Mouse (Mus musculus) stomach, embryonic 14.5 days (tissue): ENCODE measurements around the gene Erc1. TPM values are rescaled to one million over a fixed set of nuclear protein-coding genes. Genes with fewer than 3 reads are reported as not detected.
A peak's percentile ranks its signal among the peaks of the same experiment; 100 is the strongest.

Source experiments
- ATAC-seq: fragments of 200-750 bp; cut with Nextera tagmentation; 2 replicates; pipeline ENCODE4 v1.8.0; 2017; ENCODE audit warnings: low read depth, moderate TSS enrichment; ENCODE audit not compliant: insufficient number of reproducible peaks, insufficient read depth, low FRiP score
- H3K27ac ChIP-seq: fragments of 300-500 bp; sonication (generic); 2 replicates; pipeline ENCODE4 v1.5.1; 2014; ENCODE audit warnings: mild to moderate bottlenecking, low read length, moderate library complexity, mixed read lengths
- H3K27me3 ChIP-seq: fragments of 300-500 bp; sonication (generic); 2 replicates; pipeline ENCODE4 v1.6.1; 2014; ENCODE audit warnings: low read length, control low read depth, mixed read lengths; ENCODE audit not compliant: control insufficient read depth, insufficient read depth
- H3K36me3 ChIP-seq: fragments of 300-500 bp; sonication (generic); 2 replicates; pipeline ENCODE4 v1.6.1; 2014; ENCODE audit warnings: mild to moderate bottlenecking, control low read depth, low read length, moderate library complexity, mixed read lengths; ENCODE audit not compliant: control insufficient read depth, insufficient read depth
- H3K4me1 ChIP-seq: fragments of 300-500 bp; sonication (generic); 2 replicates; pipeline ENCODE4 v1.6.1; 2014; ENCODE audit warnings: low read length, control low read depth, mixed read lengths; ENCODE audit not compliant: control insufficient read depth, insufficient read depth
- H3K4me2 ChIP-seq: fragments of 300-500 bp; sonication (generic); replicated peaks from 2 replicates; pipeline ENCODE4 v1.6.1; 2014; ENCODE audit warnings: low read depth, low read length, control low read depth
- H3K4me3 ChIP-seq: fragments of 300-500 bp; sonication (generic); 2 replicates; pipeline ENCODE4 v1.5.1; 2014; ENCODE audit warnings: low read depth, low read length, control low read depth
- H3K9ac ChIP-seq: fragments of 300-500 bp; sonication (generic); replicated peaks from 2 replicates; pipeline ENCODE4 v1.6.1; 2014; ENCODE audit warnings: low read depth, mild to moderate bottlenecking, control low read depth, low read length, moderate library complexity, mixed read lengths
- H3K9me3 ChIP-seq: fragments of 300-500 bp; sonication (generic); 2 replicates; pipeline ENCODE4 v1.6.1; 2016; ENCODE audit warnings: low read depth, low read length, control low read depth; ENCODE audit not compliant: control insufficient read depth
- WGBS: fragments of 180-500 bp; shearing (Covaris S2); extraction: QIAGEN DNeasy Blood & Tissue Kit; methylation state at CpG from one replicate; pipeline ENCODE4 v1.1.7; 2014; 5-methylcytosine and 5-hydroxymethylcytosine counted together
- polyA plus RNA-seq: library from polyadenylated mRNA; unstranded; fragments of >200 nt; fragmentation: Nextera tagmentation; extraction: Ambion mirVana; gene quantifications from 2 replicates; pipeline ENCODE4 v1.2.1, GENCODE M21; 2014

Gene Erc1
- polyA plus RNA-seq, 1 experiment from 2014 or later: 27.5 TPM

DNA sequence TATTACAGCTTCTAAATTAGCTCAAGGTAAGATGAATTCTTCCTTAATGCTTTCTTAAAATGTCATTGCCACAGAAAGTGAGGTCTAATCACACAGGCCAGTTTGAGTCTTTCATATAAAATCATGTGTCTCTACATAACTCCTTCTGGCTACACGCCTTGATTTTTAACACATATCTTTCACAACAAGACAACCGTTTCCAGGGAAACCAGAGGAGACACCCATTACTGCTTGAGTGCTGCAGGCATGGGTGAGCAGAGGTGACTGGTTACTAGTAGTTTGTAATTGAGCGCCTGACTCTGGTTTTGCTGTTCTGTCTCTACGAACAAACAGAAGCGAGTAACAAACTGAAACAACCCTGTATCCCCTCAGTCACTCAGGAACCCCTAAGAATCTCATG, 51.7 kb downstream of the Erc1 start:
- no peak for ATAC-seq
- Histone ChIP-seq H3K36me3 (0 out of 2 replicates have a peak, but pooled peaks cover 7% of the 10 kb centered on the region), H3K9ac (no peak overlapping the region), H3K4me3 (no peak overlapping the region), H3K27me3 (no peaks in the 10 kb centered on the region), H3K4me1 (no peaks in the 10 kb centered on the region), H3K9me3 (no peaks in the 10 kb centered on the region), H3K4me2 (no peak overlapping the region), H3K27ac (no peak overlapping the region)
- WGBS: 94% methylated on average over 5 of the region's 5 CpGs

- Histone ChIP-seq H3K36me3 (0 out of 2 replicates have a peak, but pooled peaks cover 7% of the 10 kb centered on the region), H3K4me3 (no peak overlapping the region), H3K9me3 (no peaks in the 10 kb centered on the region), H3K4me2 (no peak overlapping the region), H3K27me3 (no peaks in the 10 kb centered on the region), H3K27ac (no peak overlapping the region), H3K4me1 (no peaks in the 10 kb centered on the region), H3K9ac (no peak overlapping the region)
- 36% methylated on average over 2 of the region's 2 CpGs for WGBS
- ATAC-seq: 0 out of 2 replicates have a peak, but pooled peaks have one; percentile 18
These were observed 55.4 kb downstream of the Erc1 start for GRCm38 (mm10) chr6:119792562-119792961.

- ATAC-seq: no peak
- Histone ChIP-seq H3K4me2 (no peak overlapping the region), H3K27ac (no peak overlapping the region), H3K27me3 (no peaks in the 10 kb centered on the region), H3K4me3 (no peak overlapping the region), H3K9me3 (no peaks in the 10 kb centered on the region), H3K4me1 (no peaks in the 10 kb centered on the region), H3K9ac (no peak overlapping the region), H3K36me3 (no peaks in the 10 kb centered on the region; the same call in 1 of the 2 replicates)
- WGBS: 94% methylated on average over 2 of the region's 2 CpGs
These were observed 65.6 kb downstream of the Erc1 start for GRCm38 (mm10) chr6:119782416-119782815.

- WGBS: 67% methylated on average over 3 of the region's 3 CpGs
- H3K27ac ChIP-seq: no peak overlapping the region
- ATAC-seq: no peak
These were observed 66.9 kb downstream of the Erc1 start for GRCm38 (mm10) chr6:119781109-119781508.

GRCm38 (mm10) chr6:119768778-119769177, 79.2 kb downstream of the Erc1 start:
- WGBS: 70% methylated on average over 1 of the region's 1 CpGs

More at GRCm38 (mm10) chr6:119781109-119781508, 66.9 kb downstream of the Erc1 start:
- H3K27me3 ChIP-seq: no peaks in the 10 kb centered on the region
- no peaks in the 10 kb centered on the region; the same call in 1 of the 2 replicates for H3K36me3 ChIP-seq
- no peaks in the 10 kb centered on the region for H3K9me3 ChIP-seq
- no peak overlapping the region for H3K9ac ChIP-seq
- no peaks in the 10 kb centered on the region for H3K4me1 ChIP-seq
- H3K4me2 ChIP-seq: no peak overlapping the region
- H3K4me3 ChIP-seq: no peak overlapping the region

GRCm38 (mm10) chr6:119764355-119764754, 83.6 kb downstream of the Erc1 start:
- H3K36me3 ChIP-seq: no peaks in the 10 kb centered on the region; the same call in none of the 2 replicates
- no peaks in the 10 kb centered on the region for H3K27me3 ChIP-seq
- ATAC-seq: no peak
- H3K9ac ChIP-seq: no peak overlapping the region
- H3K4me1 ChIP-seq: no peaks in the 10 kb centered on the region
- no peak overlapping the region for H3K4me3 ChIP-seq
- no peaks in the 10 kb centered on the region for H3K9me3 ChIP-seq
- WGBS: 92% methylated on average over 3 of the region's 3 CpGs
- H3K4me2 ChIP-seq: no peak overlapping the region
- H3K27ac ChIP-seq: no peak overlapping the region

More at GRCm38 (mm10) chr6:119768778-119769177, 79.2 kb downstream of the Erc1 start:
- H3K36me3 ChIP-seq: no peaks in the 10 kb centered on the region; the same call in 1 of the 2 replicates
- H3K9me3 ChIP-seq: no peaks in the 10 kb centered on the region
- H3K27me3 ChIP-seq: no peaks in the 10 kb centered on the region
- no peak overlapping the region for H3K4me3 ChIP-seq
- ATAC-seq: no peak
- H3K9ac ChIP-seq: no peak overlapping the region
- no peaks in the 10 kb centered on the region for H3K4me1 ChIP-seq
- H3K27ac ChIP-seq: no peak overlapping the region
- H3K4me2 ChIP-seq: no peak overlapping the region

- Histone ChIP-seq H3K9me3 (no peaks in the 10 kb centered on the region), H3K36me3 (no peaks in the 10 kb centered on the region; the same call in none of the 2 replicates), H3K27me3 (no peaks in the 10 kb centered on the region), H3K9ac (no peak overlapping the region), H3K4me2 (no peak overlapping the region), H3K4me3 (no peak overlapping the region), H3K4me1 (no peaks in the 10 kb centered on the region), H3K27ac (no peak overlapping the region)
- no peak for ATAC-seq
- WGBS: 77% methylated on average over 3 of the region's 3 CpGs
These were observed 88.1 kb downstream of the Erc1 start for GRCm38 (mm10) chr6:119759866-119760265.

DNA sequence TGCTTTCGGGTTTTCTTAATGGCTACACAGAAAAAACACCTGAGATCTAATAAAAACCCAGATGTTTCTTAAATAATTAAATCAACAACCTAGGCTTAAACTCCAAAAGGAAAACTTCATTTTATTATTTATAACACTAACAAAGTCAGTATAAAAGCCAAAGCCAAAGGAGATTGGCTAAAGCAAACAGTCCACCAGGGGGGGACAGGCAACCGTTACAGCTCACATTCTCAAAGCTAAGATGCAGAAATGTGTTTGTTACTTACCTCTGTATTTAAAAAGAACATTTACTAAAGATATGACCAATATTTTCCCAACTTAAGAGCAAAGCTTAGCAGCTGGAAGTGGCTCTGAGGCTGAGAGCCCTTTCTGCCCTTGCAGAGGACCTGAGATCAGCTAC, 89.5 kb downstream of the Erc1 start:
- no peak overlapping the region for H3K4me3 ChIP-seq
- no peaks in the 10 kb centered on the region for H3K27me3 ChIP-seq
- no peak overlapping the region for H3K4me2 ChIP-seq
- H3K36me3 ChIP-seq: no peaks in the 10 kb centered on the region; the same call in none of the 2 replicates
- no peak overlapping the region for H3K27ac ChIP-seq
- WGBS: 77% methylated on average over 2 of the region's 2 CpGs
- H3K4me1 ChIP-seq: no peaks in the 10 kb centered on the region
- H3K9ac ChIP-seq: no peak overlapping the region
- H3K9me3 ChIP-seq: no peaks in the 10 kb centered on the region
- no peak for ATAC-seq

GRCm38 (mm10) chr6:119757796-119758195, 90.2 kb downstream of the Erc1 start:
- Histone ChIP-seq H3K4me2 (no peak overlapping the region), H3K27me3 (no peaks in the 10 kb centered on the region), H3K9me3 (no peaks in the 10 kb centered on the region), H3K36me3 (peaks cover 3% of the 10 kb centered on the region), H3K4me1 (no peaks in the 10 kb centered on the region), H3K27ac (no peak overlapping the region), H3K4me3 (no peak overlapping the region), H3K9ac (no peak overlapping the region)
- ATAC-seq: no peak
- 78% methylated on average over 5 of the region's 5 CpGs for WGBS
